Mouse (Mus musculus) monocyte, adult 2 months (primary cell): ENCODE data around the gene Tmem248.
A peak's percentile ranks its signal among the peaks of the same experiment; 100 is the strongest.

Source experiments
- DNase-seq, 2 experiments: peaks; one replicate each; pipeline ENCODE4 v3.0.0; 2022; ENCODE audit warnings: low spot score in 2 of 2, low read depth in 1 of 2

The Tmem248 gene

GRCm38 (mm10) chr5:130216781-130217180 lies at the start of gene Tmem248:
Tmem248 (plus strand) TSS chr5:130217081.
- DNase-seq: no peak

GRCm38 (mm10) chr5:130169109-130169508 lies 47.8 kb upstream of the Tmem248 start:
- no peak for DNase-seq

GRCm38 (mm10) chr5:130170666-130171422 lies 46.0 kb upstream of the Tmem248 start:
- no peak for DNase-seq

- DNase-seq: peak; percentile 89 to 93
Measured at GRCm38 (mm10) chr5:130171423-130171954, 45.4 kb upstream of the Tmem248 start, which contains the start of gene Rabgef1. Rabgef1 (plus strand) TSS chr5:130171798.

GRCm38 (mm10) chr5:130171956-130172601 lies 44.8 kb upstream of the Tmem248 start:
- peak; percentile 35 to 65 for DNase-seq

GRCm38 (mm10) chr5:130173012-130173411 lies 43.9 kb upstream of the Tmem248 start:
- no peak for DNase-seq

GRCm38 (mm10) chr5:130177871-130178270 lies 39.0 kb upstream of the Tmem248 start:
- no peak for DNase-seq

GRCm38 (mm10) chr5:130180362-130180761 lies 36.5 kb upstream of the Tmem248 start:
- DNase-seq: no peak

- no peak for DNase-seq
Measured at GRCm38 (mm10) chr5:130181740-130182540, 34.9 kb upstream of the Tmem248 start.

GRCm38 (mm10) chr5:130182541-130182821 lies 34.4 kb upstream of the Tmem248 start:
- DNase-seq: no peak

GRCm38 (mm10) chr5:130184193-130184856 lies 32.6 kb upstream of the Tmem248 start:
- no peak for DNase-seq

GRCm38 (mm10) chr5:130185312-130185711 lies 31.6 kb upstream of the Tmem248 start:
- DNase-seq: no peak

- no peak for DNase-seq
Measured at GRCm38 (mm10) chr5:130187383-130187782, 29.5 kb upstream of the Tmem248 start.

GRCm38 (mm10) chr5:130190909-130191308 lies 26.0 kb upstream of the Tmem248 start:
- no peak for DNase-seq

- DNase-seq: no peak
Measured at GRCm38 (mm10) chr5:130191865-130192264, 25.0 kb upstream of the Tmem248 start.

GRCm38 (mm10) chr5:130192356-130192944 lies 24.4 kb upstream of the Tmem248 start:
- DNase-seq: no peak

- DNase-seq: no peak
Measured at GRCm38 (mm10) chr5:130193760-130194159, 23.1 kb upstream of the Tmem248 start.

GRCm38 (mm10) chr5:130196307-130196706 lies 20.6 kb upstream of the Tmem248 start:
- DNase-seq: no peak

- DNase-seq: no peak
Measured at GRCm38 (mm10) chr5:130197454-130197853, 19.4 kb upstream of the Tmem248 start.

- no peak for DNase-seq
Measured at GRCm38 (mm10) chr5:130197981-130198380, 18.9 kb upstream of the Tmem248 start.
